In the genomic region with DNA sequence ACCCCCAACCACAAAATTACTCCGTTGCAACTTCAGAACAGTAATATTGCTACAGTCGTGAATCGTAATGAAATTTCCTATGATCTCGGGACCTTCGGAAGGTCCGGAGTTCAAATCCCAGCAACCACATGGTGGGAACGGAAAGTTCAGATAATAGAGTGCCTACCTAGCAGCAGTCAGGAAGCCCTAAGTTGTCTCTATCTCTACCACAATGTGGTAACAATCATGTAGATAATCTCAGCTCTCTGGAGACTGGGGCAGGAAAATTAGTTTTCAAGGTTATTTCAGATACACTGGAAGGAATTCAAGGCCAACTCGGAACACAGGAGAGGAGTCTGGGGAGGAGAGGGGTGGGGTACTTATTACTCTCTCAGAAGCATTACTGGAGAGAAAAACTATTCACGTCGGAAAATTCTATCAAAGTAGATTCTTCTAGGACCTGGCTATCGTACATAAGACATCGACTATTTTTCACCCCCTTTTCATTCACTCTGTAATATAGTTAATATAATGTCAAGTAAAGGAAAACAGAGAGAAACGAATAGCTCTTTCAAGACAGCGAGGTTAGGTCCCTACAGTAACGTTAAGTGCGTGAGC, we compare ENCODE assay signal across 8 mouse cellular contexts. TPM values are rescaled to one million over a fixed set of nuclear protein-coding genes. Genes with fewer than 3 reads are reported as not detected.
A peak's percentile ranks its signal among the peaks of the same experiment; 100 is the strongest.
DNase-seq lines count a peak whose midpoint lies in the region; ATAC-seq and TF ChIP-seq lines count a peak whose summit lies in the region.

No protein-coding gene starts in this region.

- ATAC-seq in forebrain, embryonic 14.5 days: no peak; the same call in 1 of the 2 replicates
- ATAC-seq in liver, embryonic 15.5 days (ENCODE audit: insufficient read depth): 0 out of 2 replicates have a peak, but pooled peaks have one; percentile 11

- peaks cover 14% of the 10 kb centered on the region for H3K4me1 ChIP-seq in heart, adult 2 months (ENCODE audit: control insufficient read depth, insufficient read depth, low read length)
- peaks cover 33% of the 10 kb centered on the region for H3K4me1 ChIP-seq in E14TG2a.4 (replicated peaks; ENCODE audit: low read depth, low read length)
- H3K4me1 ChIP-seq in forebrain, embryonic 14.5 days (ENCODE audit: control insufficient read depth, insufficient read depth, low read length): peaks cover 11% of the 10 kb centered on the region
- H3K4me1 ChIP-seq in liver, embryonic 15.5 days (replicated peaks): peaks cover 42% of the 10 kb centered on the region

- no peaks in the 10 kb centered on the region for H3K27me3 ChIP-seq in heart, adult 2 months (ENCODE audit: control insufficient read depth, insufficient read depth, low read length)
- H3K27me3 ChIP-seq in E14TG2a.4 (ENCODE audit: insufficient read depth, low read length): no peaks in the 10 kb centered on the region
- 0 out of 2 replicates have a peak, but pooled peaks cover 2% of the 10 kb centered on the region for H3K27me3 ChIP-seq in forebrain, embryonic 14.5 days (replicated peaks; ENCODE audit: control insufficient read depth, insufficient read depth, low read length)
- peaks cover 10% of the 10 kb centered on the region; the same call in 1 of the 2 replicates for H3K27me3 ChIP-seq in liver, embryonic 15.5 days

- no peak for TF ChIP-seq POLR2A in heart, adult 2 months (IDR thresholded peaks at IDR 0.05; ENCODE audit: insufficient read depth, low read depth, low read length)

- no peaks in the 10 kb centered on the region; the same call in none of the 2 replicates for H3K79me2 ChIP-seq in heart, adult 2 months (replicated peaks; ENCODE audit: control insufficient read depth, insufficient read depth, low read length)

- H3K36me3 ChIP-seq in heart, adult 2 months (ENCODE audit: control insufficient read depth, insufficient read depth, low read length): peaks cover 25% of the 10 kb centered on the region
- H3K36me3 ChIP-seq in E14TG2a.4 (ENCODE audit: insufficient read depth, low read length): peaks cover 27% of the 10 kb centered on the region
- peaks cover 17% of the 10 kb centered on the region for H3K36me3 ChIP-seq in forebrain, embryonic 14.5 days (ENCODE audit: control insufficient read depth, insufficient read depth, low read length)
- peaks cover 5% of the 10 kb centered on the region; the same call in 1 of the 2 replicates for H3K36me3 ChIP-seq in liver, embryonic 15.5 days (replicated peaks)

- WGBS in heart, adult 2 months: 17% methylated on average over 16 of the region's 16 CpGs
- WGBS in forebrain, embryonic 14.5 days: 39% methylated on average over 16 of the region's 16 CpGs
- 25% methylated on average over 16 of the region's 16 CpGs for WGBS in liver, embryonic 15.5 days (ENCODE audit: insufficient replicate concordance)

- peak overlapping the region; percentile 98 for H3K4me3 ChIP-seq in heart, adult 2 months
- peak overlapping the region; percentile 100 for H3K4me3 ChIP-seq in E14TG2a.4 (replicated peaks; ENCODE audit: low read length)
- H3K4me3 ChIP-seq in forebrain, embryonic 14.5 days (ENCODE audit: low read depth, low read length): peak overlapping the region; percentile 98
- peak overlapping the region; percentile 96 for H3K4me3 ChIP-seq in liver, embryonic 15.5 days (replicated peaks)

- H3K4me2 ChIP-seq in forebrain, embryonic 14.5 days (ENCODE audit: low read length): peak overlapping the region; percentile 65
- H3K4me2 ChIP-seq in liver, embryonic 15.5 days: peak overlapping the region; percentile 72

- no peak for TF ChIP-seq EP300 in heart, adult 2 months (IDR thresholded peaks at IDR 0.05; ENCODE audit: insufficient read depth, low read depth, low read length)

- peak overlapping the region; percentile 3; the same call in 1 of the 2 replicates for H3K9ac ChIP-seq in heart, adult 2 months (ENCODE audit: low read depth, low read length)
- H3K9ac ChIP-seq in forebrain, embryonic 14.5 days (ENCODE audit: low read length): peak overlapping the region; percentile 99
- H3K9ac ChIP-seq in liver, embryonic 15.5 days: peak overlapping the region; percentile 97

- intact Hi-C loops in heart, adult 2 months (cut with DNase I): loop anchor here (5.0 kb wide), 1 partner anchor 482 kb away; no protein-coding TSS in a partner anchor
- intact Hi-C loops in heart, postnatal 25 days (cut with DNase I): loop anchor here (5.0 kb wide), 1 partner anchor 482 kb away; no protein-coding TSS in a partner anchor

- no peak for TF ChIP-seq CTCF in heart, adult 2 months (IDR thresholded peaks at IDR 0.05)
- TF ChIP-seq CTCF in E14TG2a.4 (conservative IDR thresholded peaks at IDR 0.05; ENCODE audit: low read length): no peak

- peak overlapping the region; percentile 97 for H3K27ac ChIP-seq in heart, adult 2 months
- H3K27ac ChIP-seq in forebrain, embryonic 14.5 days (ENCODE audit: low read depth, low read length): peak overlapping the region; percentile 90; the same call in 1 of the 2 replicates
- peak overlapping the region; percentile 94 for H3K27ac ChIP-seq in liver, embryonic 15.5 days (replicated peaks)

- H3K9me3 ChIP-seq in E14TG2a.4 (ENCODE audit: low read length): no peaks in the 10 kb centered on the region
- H3K9me3 ChIP-seq in forebrain, embryonic 14.5 days (replicated peaks; ENCODE audit: control insufficient read depth, low read length): no peaks in the 10 kb centered on the region
- H3K9me3 ChIP-seq in liver, embryonic 15.5 days (replicated peaks): no peaks in the 10 kb centered on the region

- no peak for DNase-seq in heart, adult 2 months
- no peak for DNase-seq in heart, postnatal 25 days (ENCODE audit: low spot score)
- no peak for DNase-seq in forebrain, embryonic 14.5 days (ENCODE audit: low spot score)
- no peak for DNase-seq in right cerebral cortex, postnatal 14 days
- no peak for DNase-seq in embryo, embryonic 11 days
- DNase-seq in layer of hippocampus, postnatal 25 days (ENCODE audit: extremely low spot score in 1 of 2, low spot score in 1 of 2): no peak

RNA-seq across cellular contexts. Expression of gene Bnip2, which starts 0.5 kb away (rescaled TPM):
- 10 to 100 TPM; 96.7 to 97.0 TPM for total RNA-seq in heart, adult 2 months (2021)
- 34.1 and 62.8 TPM in 2 replicates for polyA plus RNA-seq in heart, adult 2 months (2012; rRNA removed)
- total RNA-seq in heart, postnatal 25 days (2021): 100 to 1,000 TPM in 1 of 2 experiments, 10 to 100 TPM in 1; 97.7 to 108 TPM
- polyA plus RNA-seq in forebrain, embryonic 14.5 days (2014; fragmentation: Nextera tagmentation; extraction: Ambion mirVana): 115 and 116 TPM in 2 replicates
- 42.7 and 43.5 TPM in 2 replicates for polyA plus RNA-seq in liver, embryonic 15.5 days (2015; fragmentation: Nextera tagmentation; extraction: Ambion mirVana)
- total RNA-seq in layer of hippocampus, postnatal 25 days (2021): 10 to 100 TPM; 36.5 to 37.0 TPM

RNA-seq across cellular contexts. Expression of gene Gtf2a2, which starts 23.5 kb away (rescaled TPM):
- 10 to 100 TPM; 53.7 to 54.7 TPM for total RNA-seq in heart, adult 2 months (2021)
- polyA plus RNA-seq in heart, adult 2 months (2012; rRNA removed): 23.3 and 37.5 TPM in 2 replicates
- total RNA-seq in heart, postnatal 25 days (2021): 10 to 100 TPM; 51.3 to 58.7 TPM
- 233 and 264 TPM in 2 replicates for polyA plus RNA-seq in forebrain, embryonic 14.5 days (2014; fragmentation: Nextera tagmentation; extraction: Ambion mirVana)
- polyA plus RNA-seq in liver, embryonic 15.5 days (2015; fragmentation: Nextera tagmentation; extraction: Ambion mirVana): 112 and 115 TPM in 2 replicates
- 10 to 100 TPM; 48.4 to 69.2 TPM for total RNA-seq in layer of hippocampus, postnatal 25 days (2021)

RNA-seq across cellular contexts. Expression of gene Gcnt3, which starts 49.1 kb away (rescaled TPM):
- not detected for total RNA-seq in heart, adult 2 months (2021)
- polyA plus RNA-seq in heart, adult 2 months (2012; rRNA removed): not detected in 2 replicates
- total RNA-seq in heart, postnatal 25 days (2021): under 1 TPM in 1 of 2 experiments, not detected in 1; 0.08 TPM
- not detected in 2 replicates for polyA plus RNA-seq in forebrain, embryonic 14.5 days (2014; fragmentation: Nextera tagmentation; extraction: Ambion mirVana)
- not detected in 2 replicates for polyA plus RNA-seq in liver, embryonic 15.5 days (2015; fragmentation: Nextera tagmentation; extraction: Ambion mirVana)
- total RNA-seq in layer of hippocampus, postnatal 25 days (2021): not detected

Comparison
In these comparisons a context has a peak if more than half of its experiments do, and no peak if none do; other contexts are left out.
1. H3K9ac ChIP-seq: peak in every context shown above with its lines; median percentile 99 in forebrain, embryonic 14.5 days; 97 in liver, embryonic 15.5 days; 3 in heart, adult 2 months.